Mouse (Mus musculus) liver, embryonic 16.5 days (tissue): ENCODE measurements around the gene Cep41. TPM values are rescaled to one million over a fixed set of nuclear protein-coding genes. Genes with fewer than 3 reads are reported as not detected.

ENCODE experiments used
- ATAC-seq: fragments of 200-750 bp; cut with Nextera tagmentation; 2 replicates; pipeline ENCODE4 v1.8.0; 2017; ENCODE audit warnings: low read depth, mild to moderate bottlenecking, moderate number of reproducible peaks, moderate library complexity
- H3K27ac ChIP-seq: fragments of 300-500 bp; sonication (generic); 2 replicates; pipeline ENCODE4 v1.5.1; 2014; ENCODE audit warnings: mild to moderate bottlenecking, low read length
- H3K27me3 ChIP-seq: fragments of 300-500 bp; sonication (generic); 2 replicates; pipeline ENCODE4 v1.6.1; 2014; ENCODE audit warnings: low read depth, low read length, mixed read lengths; ENCODE audit not compliant: control insufficient read depth, insufficient read depth
- H3K36me3 ChIP-seq: fragments of 300-500 bp; sonication (generic); 2 replicates; pipeline ENCODE4 v1.6.1; 2014; ENCODE audit warnings: mild to moderate bottlenecking; ENCODE audit not compliant: control insufficient read depth, insufficient read depth
- H3K4me1 ChIP-seq: fragments of 300-500 bp; sonication (generic); 2 replicates; pipeline ENCODE4 v1.6.1; 2014; ENCODE audit warnings: low read depth, low read length, mixed read lengths; ENCODE audit not compliant: control insufficient read depth
- H3K4me2 ChIP-seq: fragments of 300-500 bp; sonication (generic); 2 replicates; pipeline ENCODE4 v1.6.1; 2014; ENCODE audit warnings: low read depth, low read length, mixed read lengths
- H3K4me3 ChIP-seq: fragments of 300-500 bp; sonication (generic); 2 replicates; pipeline ENCODE4 v1.5.1; 2014; ENCODE audit warnings: low read depth, mild to moderate bottlenecking, low read length
- H3K9ac ChIP-seq: fragments of 300-500 bp; sonication (generic); 2 replicates; pipeline ENCODE4 v1.6.1; 2014; ENCODE audit warnings: low read depth, low read length
- H3K9me3 ChIP-seq: fragments of 300-500 bp; sonication (generic); replicated peaks from 2 replicates; pipeline ENCODE4 v1.6.1; 2016; ENCODE audit warnings: low read length; ENCODE audit not compliant: control insufficient read depth
- WGBS: fragments of 180-500 bp; shearing (Covaris S2); extraction: QIAGEN DNeasy Blood & Tissue Kit; methylation state at CpG from one replicate; pipeline ENCODE4 v1.1.7; 2014; ENCODE audit not compliant: insufficient replicate concordance; 5-methylcytosine and 5-hydroxymethylcytosine counted together
- polyA plus RNA-seq: library from polyadenylated mRNA; unstranded; fragments of >200 nt; fragmentation: Nextera tagmentation; extraction: Ambion mirVana; gene quantifications from 2 replicates; pipeline ENCODE4 v1.2.1, GENCODE M21; 2015

Gene Cep41
- polyA plus RNA-seq, 1 experiment from 2014 or later, result 3.9 TPM

DNA sequence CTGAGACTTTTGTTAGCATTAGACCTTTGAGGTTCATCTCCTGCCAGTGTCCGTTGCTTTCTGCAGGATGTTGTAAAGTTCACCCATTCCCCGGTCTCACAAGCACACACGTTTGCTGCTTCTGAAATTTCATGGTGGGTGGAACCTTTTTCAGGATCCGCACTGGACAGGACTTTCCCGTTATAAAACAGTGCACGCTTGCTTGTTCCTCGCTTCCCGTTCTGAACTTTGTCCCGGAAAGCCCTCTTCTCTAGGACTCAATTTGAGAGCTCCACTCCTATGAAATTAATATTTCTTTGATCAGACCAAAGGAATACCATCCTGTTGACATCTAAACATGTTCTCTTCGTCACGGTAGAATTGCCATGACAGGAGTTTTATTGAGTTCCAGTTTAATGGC lies 20.3 kb upstream of the Cep41 start:
- H3K4me3 ChIP-seq, result no peak overlapping the region
- H3K9ac ChIP-seq, result no peak overlapping the region
- no peak overlapping the region for H3K27ac ChIP-seq
- H3K36me3 ChIP-seq, result no peaks in the 10 kb centered on the region
- H3K27me3 ChIP-seq, result no peaks in the 10 kb centered on the region
- no peak for ATAC-seq
- no peaks in the 10 kb centered on the region for H3K9me3 ChIP-seq
- 67% methylated on average over 11 of the region's 11 CpGs for WGBS
- no peaks in the 10 kb centered on the region for H3K4me1 ChIP-seq
- H3K4me2 ChIP-seq, result no peak overlapping the region

DNA sequence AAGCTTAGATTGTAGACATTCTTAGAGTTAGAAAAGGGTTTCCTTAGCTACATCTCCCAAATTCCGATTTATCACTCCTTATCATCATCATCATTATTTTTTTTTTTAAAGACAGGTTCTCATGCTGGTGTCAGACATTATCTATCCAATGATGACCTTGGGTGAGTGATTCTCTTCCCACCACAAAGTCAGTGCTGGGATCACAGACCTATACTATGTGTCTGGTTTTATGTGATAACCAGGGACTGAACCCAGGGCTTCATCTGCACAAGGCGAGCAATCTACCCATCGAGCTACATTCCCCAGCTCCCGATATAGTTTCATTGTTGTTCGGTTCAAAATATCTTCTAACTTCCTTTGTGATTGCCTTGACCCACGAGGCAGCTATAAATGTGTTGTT lies 19.9 kb upstream of the Cep41 start:
- no peaks in the 10 kb centered on the region for H3K27me3 ChIP-seq
- H3K4me1 ChIP-seq, result no peaks in the 10 kb centered on the region
- H3K9me3 ChIP-seq, result no peaks in the 10 kb centered on the region
- H3K9ac ChIP-seq, result no peak overlapping the region
- H3K36me3 ChIP-seq, result no peaks in the 10 kb centered on the region
- no peak overlapping the region for H3K27ac ChIP-seq
- 0 out of 2 replicates have a peak, but pooled peaks have one; percentile 35 for ATAC-seq
- H3K4me3 ChIP-seq, result no peak overlapping the region
- H3K4me2 ChIP-seq, result no peak overlapping the region
- whole genome bisulfite sequencing, result 45% methylated on average over 6 of the region's 6 CpGs

- no peak overlapping the region for H3K4me2 ChIP-seq
- H3K36me3 ChIP-seq, result no peaks in the 10 kb centered on the region
- peak; percentile 41 for ATAC-seq
Measured at GRCm38 (mm10) chr6:30712484-30712883, 18.9 kb upstream of the Cep41 start.

DNA sequence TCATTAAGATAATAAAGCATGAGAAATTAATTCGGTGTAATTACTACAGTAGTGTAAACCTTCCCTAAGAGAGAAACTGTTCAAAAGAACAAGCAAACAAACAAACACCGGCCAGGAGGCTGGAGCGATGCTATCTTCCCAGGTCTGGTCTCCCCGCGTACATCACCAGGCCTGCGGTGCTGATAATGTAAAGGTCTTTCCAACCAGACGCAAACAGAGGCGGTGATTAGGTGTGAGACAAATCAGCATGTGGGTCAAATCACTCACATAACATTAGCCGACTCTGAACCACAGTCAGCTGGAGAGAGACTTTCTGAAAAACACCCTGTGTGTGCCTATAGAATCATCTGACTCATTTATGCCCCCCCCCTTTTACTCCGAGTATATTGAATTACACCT lies 17.8 kb upstream of the Cep41 start:
- no peaks in the 10 kb centered on the region for H3K4me1 ChIP-seq
- H3K9ac ChIP-seq, result no peak overlapping the region
- H3K27me3 ChIP-seq, result no peaks in the 10 kb centered on the region
- H3K4me3 ChIP-seq, result no peak overlapping the region
- 65% methylated on average over 10 of the region's 10 CpGs for WGBS
- H3K4me2 ChIP-seq, result no peak overlapping the region
- ATAC-seq, result no peak
- no peaks in the 10 kb centered on the region for H3K36me3 ChIP-seq
- H3K27ac ChIP-seq, result no peak overlapping the region
- H3K9me3 ChIP-seq, result no peaks in the 10 kb centered on the region

More at GRCm38 (mm10) chr6:30712484-30712883, 18.9 kb upstream of the Cep41 start:
- no peaks in the 10 kb centered on the region for H3K9me3 ChIP-seq
- H3K4me1 ChIP-seq, result no peaks in the 10 kb centered on the region
- no peak overlapping the region for H3K9ac ChIP-seq
- H3K27ac ChIP-seq, result no peak overlapping the region
- WGBS, result 23% methylated on average over 7 of the region's 7 CpGs
- H3K27me3 ChIP-seq, result no peaks in the 10 kb centered on the region
- H3K4me3 ChIP-seq, result no peak overlapping the region

- 62% methylated on average over 25 of the region's 25 CpGs for WGBS
- no peak overlapping the region for H3K27ac ChIP-seq
Measured at GRCm38 (mm10) chr6:30710371-30711364, 17.1 kb upstream of the Cep41 start.

GRCm38 (mm10) chr6:30709115-30709514 lies 15.6 kb upstream of the Cep41 start:
- no peaks in the 10 kb centered on the region for H3K9me3 ChIP-seq
- WGBS, result 57% methylated on average over 6 of the region's 6 CpGs
- H3K4me1 ChIP-seq, result no peaks in the 10 kb centered on the region
- H3K36me3 ChIP-seq, result no peaks in the 10 kb centered on the region
- no peak overlapping the region for H3K4me3 ChIP-seq
- H3K9ac ChIP-seq, result no peak overlapping the region
- H3K27ac ChIP-seq, result no peak overlapping the region
- ATAC-seq, result no peak
- no peak overlapping the region for H3K4me2 ChIP-seq
- H3K27me3 ChIP-seq, result no peaks in the 10 kb centered on the region

More at GRCm38 (mm10) chr6:30710371-30711364, 17.1 kb upstream of the Cep41 start:
- Histone ChIP-seq H3K27me3 (no peaks in the 10 kb centered on the region), H3K4me3 (no peak overlapping the region), H3K4me1 (no peaks in the 10 kb centered on the region), H3K4me2 (no peak overlapping the region), H3K9ac (no peak overlapping the region), H3K9me3 (no peaks in the 10 kb centered on the region), H3K36me3 (no peaks in the 10 kb centered on the region)
- ATAC-seq, result no peak

DNA sequence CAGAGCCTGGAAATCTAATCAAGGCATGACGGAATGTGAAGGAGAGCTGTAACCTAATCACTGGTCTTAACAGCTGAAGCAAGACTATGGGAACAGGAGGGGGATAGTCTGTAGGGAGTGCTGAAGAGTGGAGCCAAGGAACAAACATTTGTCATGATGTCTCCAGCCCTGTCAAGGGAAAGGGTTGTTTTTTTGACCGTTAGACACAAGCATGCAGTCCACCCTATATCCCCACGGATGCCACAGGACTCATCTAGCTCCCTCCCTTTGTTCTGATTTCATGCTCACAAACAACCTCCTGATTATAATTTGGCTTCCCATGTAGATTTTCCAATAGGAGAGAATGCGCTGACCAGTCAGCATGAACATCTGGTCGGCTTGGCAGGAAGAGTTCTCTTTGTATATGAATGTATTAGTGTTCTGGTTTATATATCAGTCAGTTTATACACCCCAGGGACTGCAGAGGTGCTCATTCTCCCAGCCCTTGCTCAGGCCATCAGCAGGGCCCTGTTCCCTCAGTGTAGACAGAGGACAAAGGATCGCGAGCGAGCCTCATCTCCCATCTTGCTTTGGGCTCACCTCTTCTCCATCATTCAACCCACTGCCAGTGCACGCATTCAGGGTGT lies 10.5 kb upstream of the Cep41 start:
- H3K27ac ChIP-seq, result no peak overlapping the region
- no peak overlapping the region for H3K4me3 ChIP-seq
- ATAC-seq, result no peak
- H3K27me3 ChIP-seq, result no peaks in the 10 kb centered on the region
- no peaks in the 10 kb centered on the region for H3K36me3 ChIP-seq
- no peak overlapping the region for H3K9ac ChIP-seq
- WGBS, result 71% methylated on average over 9 of the region's 9 CpGs
- H3K4me1 ChIP-seq, result no peaks in the 10 kb centered on the region
- no peak overlapping the region for H3K4me2 ChIP-seq
- H3K9me3 ChIP-seq, result no peaks in the 10 kb centered on the region

GRCm38 (mm10) chr6:30703476-30703875 lies 9.9 kb upstream of the Cep41 start:
- ATAC-seq, result no peak
- Histone ChIP-seq H3K4me2 (no peak overlapping the region), H3K9me3 (no peaks in the 10 kb centered on the region), H3K36me3 (no peaks in the 10 kb centered on the region), H3K4me3 (no peak overlapping the region), H3K9ac (no peak overlapping the region), H3K27ac (no peak overlapping the region), H3K4me1 (no peaks in the 10 kb centered on the region), H3K27me3 (no peaks in the 10 kb centered on the region)
- WGBS, result 49% methylated on average over 6 of the region's 6 CpGs

DNA sequence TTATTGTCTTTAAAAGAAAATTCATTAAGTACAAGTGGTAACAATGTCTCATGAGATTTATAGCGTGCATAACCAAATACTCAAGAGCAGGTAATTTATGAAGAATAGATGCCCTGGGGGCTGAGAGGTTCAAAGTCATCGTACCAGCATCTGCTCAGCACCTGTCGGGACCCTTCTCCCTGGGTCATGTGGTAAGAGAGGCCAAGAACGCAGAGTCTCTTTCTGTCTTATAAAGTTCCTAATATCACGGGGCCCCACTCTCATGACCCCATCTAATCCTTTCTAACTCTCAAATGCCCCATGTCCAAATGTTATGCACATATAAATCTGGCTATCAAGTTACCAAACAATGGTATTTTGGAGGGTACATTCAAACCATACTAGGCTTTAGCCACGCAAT lies 9.3 kb upstream of the Cep41 start:
- 66% methylated on average over 6 of the region's 6 CpGs for WGBS
- Histone ChIP-seq H3K9me3 (no peaks in the 10 kb centered on the region), H3K27me3 (no peaks in the 10 kb centered on the region), H3K27ac (no peak overlapping the region), H3K9ac (no peak overlapping the region), H3K36me3 (no peaks in the 10 kb centered on the region), H3K4me3 (no peak overlapping the region), H3K4me1 (no peaks in the 10 kb centered on the region), H3K4me2 (no peak overlapping the region)
- ATAC-seq, result no peak
